Mouse (Mus musculus) ovary, postnatal 14 days (tissue): Measurements from ENCODE around the gene Lman1l.

Experiments used
- DNase-seq: peaks from one replicate; pipeline ENCODE4 v3.0.0; 2022; ENCODE audit warnings: low spot score

Lman1l gene

DNA sequence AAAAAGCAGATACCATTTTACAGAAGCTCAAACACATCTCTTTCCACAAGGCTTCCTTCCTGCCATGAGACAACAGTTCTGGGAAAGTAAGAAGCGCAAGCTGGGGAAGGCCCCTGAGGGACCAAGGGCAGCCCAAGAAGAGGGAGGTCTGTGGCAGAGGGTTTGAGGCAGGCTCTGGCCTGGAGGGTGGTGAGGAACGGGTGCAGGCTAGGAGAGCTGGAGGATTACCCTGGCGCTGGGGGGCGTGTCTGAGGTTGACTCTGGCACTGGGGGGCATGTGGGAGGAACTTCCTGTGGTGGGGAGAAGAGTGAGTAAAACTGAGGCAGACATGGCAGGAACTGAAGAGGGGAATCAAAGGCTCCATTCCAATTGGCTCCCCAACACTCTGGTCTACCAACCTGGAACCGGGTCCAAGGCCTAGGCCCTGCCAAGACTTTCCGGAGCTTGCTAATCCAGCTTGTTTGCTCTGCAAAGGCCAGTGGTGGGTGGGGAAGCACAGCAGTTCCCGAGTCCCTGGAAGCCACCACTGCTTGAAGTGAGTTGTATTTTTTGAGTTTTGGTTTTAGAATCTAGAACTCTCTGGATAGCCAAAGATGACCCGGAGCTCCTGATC lies 2.9 kb downstream of the Lman1l start:
- no peak for DNase-seq

- no peak for DNase-seq
Measured at GRCm38 (mm10) chr9:57614786-57615185, 5.8 kb downstream of the Lman1l start.

DNA sequence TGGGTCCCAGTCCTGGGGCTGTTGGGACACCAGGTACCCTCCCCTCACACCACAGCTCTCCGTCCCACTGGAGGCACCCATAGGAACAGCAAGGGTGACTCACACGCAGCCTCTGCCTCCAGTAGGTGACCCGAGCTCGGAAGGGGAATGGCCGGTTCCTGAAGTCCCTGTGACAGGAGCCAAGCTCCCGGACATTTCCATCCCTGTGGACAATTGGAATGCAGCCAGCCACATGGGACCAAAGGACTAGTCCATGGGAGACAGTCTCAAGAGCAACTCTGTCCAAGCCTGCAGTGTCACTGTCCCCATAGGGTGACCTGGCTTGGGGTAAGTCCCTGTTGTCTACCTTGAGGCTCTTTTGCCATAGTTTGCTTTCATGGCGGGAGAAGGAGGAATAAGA lies 6.6 kb downstream of the Lman1l start:
- DNase-seq, result no peak

DNA sequence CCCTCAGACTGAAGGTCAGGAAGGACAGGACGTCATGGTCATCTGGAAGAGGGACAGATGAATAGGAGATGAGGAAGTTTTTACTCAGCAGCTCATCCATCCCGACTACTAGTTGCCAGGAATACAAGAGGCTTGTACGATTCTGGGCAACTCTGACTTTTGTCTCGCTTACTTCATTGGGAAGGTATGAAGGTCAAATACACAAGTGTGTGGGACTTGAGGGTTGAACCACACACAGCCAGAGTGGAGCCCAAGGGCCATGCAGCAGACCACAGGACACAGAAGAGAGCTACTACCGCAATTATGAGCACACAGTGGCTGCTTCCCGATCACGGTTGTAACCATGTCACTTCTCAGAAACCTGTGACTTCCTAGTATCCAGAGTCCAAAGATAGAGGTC lies 8.0 kb downstream of the Lman1l start:
- no peak for DNase-seq

DNA sequence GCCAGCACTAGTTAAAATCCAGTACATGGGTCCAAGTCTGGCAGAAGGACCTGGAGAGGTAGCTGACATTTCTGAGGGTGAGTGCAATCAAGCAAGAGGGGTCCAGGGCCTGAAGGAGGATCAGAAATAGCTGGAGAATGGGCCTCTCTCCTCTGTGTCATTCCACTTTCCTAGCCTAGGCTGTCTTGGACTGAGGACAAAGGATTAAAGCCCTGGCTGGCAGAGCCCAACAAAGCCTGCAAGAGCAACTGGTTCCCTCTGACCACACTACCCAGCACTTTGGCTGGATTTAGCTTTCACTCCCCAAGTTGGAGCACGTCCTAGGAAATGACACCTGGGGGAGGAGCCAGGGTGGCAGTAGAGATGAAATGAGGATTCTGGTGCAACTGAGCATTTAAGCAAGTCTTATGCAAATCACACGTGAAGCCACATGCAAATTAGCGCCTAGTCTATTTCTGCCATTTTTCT lies 10.2 kb downstream of the Lman1l start:
- DNase-seq, result no peak

DNA sequence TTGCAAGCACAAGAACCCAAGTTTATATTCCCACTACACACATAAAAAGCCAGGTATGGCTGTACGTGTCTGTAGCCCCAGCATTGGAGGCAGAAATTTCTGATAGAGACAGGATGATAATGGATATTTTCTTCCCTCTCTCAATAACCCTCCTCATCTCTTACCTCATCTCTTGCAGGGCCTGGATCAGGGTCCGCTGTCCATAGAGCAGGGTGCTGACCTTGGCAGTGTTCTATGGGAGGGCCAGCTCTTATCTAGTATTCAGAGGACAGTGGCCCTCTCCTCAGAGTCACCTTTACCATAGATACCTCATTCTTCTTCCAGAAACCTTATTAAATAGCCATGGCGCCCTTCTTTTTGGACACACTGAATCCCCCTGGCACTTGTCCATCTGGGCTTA lies 10.8 kb downstream of the Lman1l start:
- DNase-seq, result no peak

DNA sequence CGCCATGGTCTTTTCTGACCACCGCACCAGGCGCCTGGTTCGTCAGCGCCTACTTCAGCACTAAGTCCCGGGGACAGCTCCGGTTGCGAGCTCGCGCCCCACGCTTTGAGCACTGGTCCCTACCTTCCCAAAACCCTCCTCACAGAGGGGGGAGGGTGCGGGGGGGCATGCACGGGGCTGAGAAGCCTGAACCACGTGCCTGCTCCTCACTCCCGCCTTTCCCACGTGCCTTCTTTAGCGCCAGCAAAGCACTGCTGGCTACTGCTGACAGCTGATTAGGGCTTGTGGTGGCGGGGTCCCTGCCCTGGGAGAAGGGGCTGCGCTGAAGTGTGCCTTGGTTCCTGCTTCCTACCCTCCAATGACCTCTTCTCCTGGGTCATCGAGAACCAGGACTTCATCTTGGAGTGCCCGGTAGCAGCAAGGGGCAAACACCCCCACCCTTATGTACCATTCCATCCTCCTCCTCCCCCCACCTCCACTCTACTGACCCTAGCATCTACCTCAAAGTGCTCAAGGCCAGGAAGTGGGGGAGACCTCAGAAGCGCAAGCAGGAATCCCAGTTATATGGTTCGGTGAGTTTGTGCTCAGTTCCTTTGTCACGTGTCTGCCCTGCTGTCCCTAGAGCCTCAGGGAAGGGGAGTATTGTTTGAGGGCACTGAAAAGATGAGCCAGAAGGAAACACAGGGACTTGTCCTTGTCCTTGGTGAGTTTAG lies 14.3 kb downstream of the Lman1l start, which contains the start of gene Cplx3:
Gene Cplx3 (minus strand): TSS at position 143 of the 713 bp plus-strand sequence.
- peak; percentile 58 for DNase-seq

DNA sequence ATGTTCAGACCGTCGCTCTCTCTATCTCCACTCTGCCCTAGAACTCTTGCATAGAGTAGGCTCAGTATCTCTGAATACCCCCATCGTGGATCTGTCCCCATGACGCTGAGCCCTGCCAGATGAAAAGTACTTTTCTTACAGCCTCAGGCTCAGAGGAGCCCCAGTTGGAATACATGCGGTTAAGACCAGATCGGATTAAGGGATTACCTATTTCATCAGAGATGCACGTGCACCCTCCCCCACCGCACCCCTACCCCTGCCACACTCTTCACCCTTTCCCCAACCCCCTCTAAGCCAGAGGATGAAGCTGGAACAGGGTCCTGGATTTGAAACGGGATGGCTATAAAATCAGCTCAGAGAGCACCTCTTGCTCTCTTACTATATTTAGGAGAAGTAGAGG lies 15.1 kb downstream of the Lman1l start:
- DNase-seq, result no peak

DNA sequence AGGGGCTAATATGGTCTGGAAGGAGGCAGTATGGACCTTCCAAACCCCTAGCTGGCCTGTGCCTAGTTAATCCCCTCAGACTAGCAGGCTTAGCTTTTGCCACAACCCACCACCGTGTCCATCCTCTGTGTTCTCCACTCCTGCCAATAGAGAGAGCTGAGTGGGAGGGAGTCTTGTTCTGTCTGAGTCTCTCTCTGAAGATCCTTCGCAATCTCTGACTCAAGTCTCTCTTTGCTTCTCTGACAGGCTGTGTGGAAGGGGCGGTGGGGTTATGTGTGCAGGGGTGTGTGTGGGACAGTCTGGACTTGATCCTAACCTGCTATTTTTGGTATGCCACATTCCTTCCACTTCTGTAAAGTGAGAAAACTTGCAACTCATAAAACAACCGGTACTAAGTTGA lies 15.7 kb downstream of the Lman1l start:
- DNase-seq, result no peak

DNA sequence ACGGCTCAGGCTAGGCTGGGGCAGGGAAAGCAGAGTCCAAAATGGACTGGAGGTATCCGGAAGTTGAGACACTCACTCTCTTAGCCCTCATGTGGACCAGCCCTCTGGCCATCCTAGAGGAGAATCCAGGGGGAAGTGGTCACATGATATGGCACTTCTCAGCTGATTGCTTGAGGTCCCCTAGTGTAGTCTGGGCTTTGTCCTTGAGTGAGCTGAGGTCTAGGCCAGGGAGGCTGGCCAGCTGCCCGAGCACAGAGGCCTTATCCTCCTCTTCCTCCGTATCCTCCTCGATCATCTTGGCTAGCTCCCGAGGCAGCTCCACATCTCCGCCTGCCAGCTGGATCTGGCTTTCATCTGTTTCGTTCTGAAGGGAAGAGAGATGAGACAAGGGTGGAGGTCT lies 18.5 kb downstream of the Lman1l start:
- no peak for DNase-seq

DNA sequence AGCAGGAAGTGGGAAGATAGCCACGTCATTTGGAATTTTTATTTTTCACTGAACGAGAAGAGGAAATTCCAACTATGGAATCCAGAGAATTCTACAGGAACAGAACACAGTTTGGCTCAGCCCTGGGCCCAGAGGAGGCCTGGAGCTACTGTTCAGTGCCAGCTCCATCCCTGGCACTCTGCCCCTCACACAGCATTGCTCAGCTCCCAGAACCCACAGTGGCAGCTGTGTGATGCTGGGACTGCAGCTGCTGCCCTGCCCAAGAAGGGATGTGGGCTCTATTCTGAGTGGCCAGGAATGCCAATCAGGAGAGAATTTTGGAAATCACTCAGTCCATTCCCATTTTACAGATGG lies 19.2 kb downstream of the Lman1l start:
- no peak for DNase-seq

DNA sequence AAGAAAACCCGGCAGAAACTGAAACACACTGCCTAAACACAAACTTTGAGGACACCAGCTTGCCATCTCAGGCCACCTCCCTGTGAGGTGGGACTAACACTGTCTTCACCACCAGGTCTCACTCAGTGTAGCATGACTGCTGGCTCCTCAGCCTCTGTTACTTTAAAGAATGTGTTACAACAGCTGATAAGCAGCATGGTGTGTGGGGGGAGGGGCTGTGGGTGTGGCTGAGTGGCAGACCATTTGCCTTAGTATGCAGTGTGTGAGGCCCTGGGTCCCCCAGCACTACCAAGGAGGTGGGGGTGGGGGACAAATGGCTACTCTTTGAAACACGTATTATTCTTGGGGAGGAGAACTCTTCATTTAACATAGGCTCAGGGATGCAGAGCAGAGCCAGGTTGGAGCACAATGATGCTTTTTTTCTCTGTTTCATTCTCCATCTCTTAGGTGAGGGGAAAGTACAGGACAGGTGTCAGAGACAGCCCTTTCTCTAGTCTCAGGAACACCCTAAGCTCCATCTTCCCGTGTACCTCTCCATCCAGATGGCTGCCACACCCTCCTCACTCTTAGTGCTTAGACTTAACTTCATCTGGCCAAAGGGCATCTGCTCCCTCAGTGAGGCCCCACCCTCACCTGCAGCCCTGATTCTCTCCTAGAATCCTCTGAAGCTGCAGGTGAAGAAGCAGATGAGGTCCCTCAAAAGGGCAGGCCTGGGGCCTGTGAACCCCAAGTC lies 19.8 kb downstream of the Lman1l start:
- no peak for DNase-seq

DNA sequence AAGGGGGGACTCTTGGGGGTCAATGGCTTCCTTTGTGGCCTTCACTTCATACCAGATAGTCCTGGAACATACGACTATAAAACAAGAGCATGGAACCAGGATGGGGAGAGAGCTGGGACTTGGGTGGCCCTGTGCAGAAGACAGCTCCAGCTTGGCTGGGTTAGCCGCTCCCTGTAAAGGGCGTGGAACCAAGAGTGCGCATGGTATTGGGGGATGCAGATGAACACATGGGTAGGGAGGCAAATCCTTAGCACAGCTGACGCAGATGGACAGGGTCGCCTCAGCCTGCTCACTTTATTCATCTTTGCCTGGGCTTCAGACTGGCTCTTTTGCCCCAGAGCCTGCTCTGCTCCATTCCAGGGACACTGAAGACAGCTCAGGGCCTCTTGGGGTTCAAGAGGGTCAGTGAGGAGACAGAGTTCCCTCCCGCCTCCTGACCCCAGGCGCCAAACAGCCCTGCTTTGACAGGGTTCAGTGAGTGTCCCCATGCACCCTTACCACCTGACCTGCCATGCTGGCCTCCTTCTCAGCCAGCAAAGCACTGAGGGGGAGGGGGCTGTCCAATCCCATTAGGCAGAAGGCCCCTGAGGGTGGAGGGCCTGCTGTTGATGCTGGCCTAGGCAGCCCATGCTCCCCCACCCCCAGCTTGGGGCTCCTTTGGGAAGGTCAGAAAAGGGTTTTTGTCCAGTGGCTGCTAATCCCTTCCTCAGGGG lies 21.6 kb downstream of the Lman1l start:
- DNase-seq, result no peak

GRCm38 (mm10) chr9:57597929-57598382 lies 22.6 kb downstream of the Lman1l start:
- DNase-seq, result no peak

DNA sequence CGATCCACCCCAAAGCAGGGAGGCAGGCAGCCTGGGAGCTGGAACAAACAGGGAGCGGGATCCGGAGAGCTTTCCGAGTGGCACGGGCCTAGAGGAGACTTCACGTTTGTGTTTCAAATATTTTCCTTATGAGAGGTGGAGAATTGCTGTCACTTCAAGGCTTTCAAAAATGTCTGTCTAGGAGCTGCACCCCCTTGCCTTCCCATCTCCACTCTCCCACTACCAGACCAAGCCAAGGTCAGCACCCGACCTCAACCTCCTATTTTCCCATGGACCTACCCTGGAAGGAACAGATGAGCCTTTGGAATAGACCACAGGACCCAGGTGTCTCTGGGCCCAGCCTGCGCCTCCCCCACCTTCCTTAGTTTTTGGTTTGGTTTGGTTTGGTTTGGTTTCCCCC lies 23.3 kb downstream of the Lman1l start:
- no peak for DNase-seq

- no peak for DNase-seq
Measured at GRCm38 (mm10) chr9:57594174-57594509, 26.4 kb downstream of the Lman1l start.

GRCm38 (mm10) chr9:57593454-57594173 lies 27.0 kb downstream of the Lman1l start:
- no peak for DNase-seq

DNA sequence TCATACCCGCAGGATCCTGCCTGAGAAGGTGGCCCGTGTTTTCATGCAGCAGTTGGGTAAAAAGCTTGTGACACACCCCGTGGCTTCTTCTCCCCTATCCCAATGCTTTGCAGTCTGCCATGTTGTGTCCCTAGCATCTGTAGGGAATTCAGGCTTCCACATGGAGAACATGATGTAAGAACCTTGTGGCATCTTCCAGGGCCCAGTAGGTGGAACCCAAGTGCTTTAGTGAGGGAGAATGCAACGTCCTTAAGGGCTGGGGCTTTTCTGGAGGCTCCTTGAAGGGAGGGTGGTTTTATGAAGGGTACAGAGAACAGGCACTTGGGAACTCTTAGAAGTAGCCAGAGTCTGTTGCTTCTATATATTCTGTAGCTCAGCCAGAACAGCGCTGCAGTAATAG lies 29.8 kb downstream of the Lman1l start:
- no peak for DNase-seq

DNA sequence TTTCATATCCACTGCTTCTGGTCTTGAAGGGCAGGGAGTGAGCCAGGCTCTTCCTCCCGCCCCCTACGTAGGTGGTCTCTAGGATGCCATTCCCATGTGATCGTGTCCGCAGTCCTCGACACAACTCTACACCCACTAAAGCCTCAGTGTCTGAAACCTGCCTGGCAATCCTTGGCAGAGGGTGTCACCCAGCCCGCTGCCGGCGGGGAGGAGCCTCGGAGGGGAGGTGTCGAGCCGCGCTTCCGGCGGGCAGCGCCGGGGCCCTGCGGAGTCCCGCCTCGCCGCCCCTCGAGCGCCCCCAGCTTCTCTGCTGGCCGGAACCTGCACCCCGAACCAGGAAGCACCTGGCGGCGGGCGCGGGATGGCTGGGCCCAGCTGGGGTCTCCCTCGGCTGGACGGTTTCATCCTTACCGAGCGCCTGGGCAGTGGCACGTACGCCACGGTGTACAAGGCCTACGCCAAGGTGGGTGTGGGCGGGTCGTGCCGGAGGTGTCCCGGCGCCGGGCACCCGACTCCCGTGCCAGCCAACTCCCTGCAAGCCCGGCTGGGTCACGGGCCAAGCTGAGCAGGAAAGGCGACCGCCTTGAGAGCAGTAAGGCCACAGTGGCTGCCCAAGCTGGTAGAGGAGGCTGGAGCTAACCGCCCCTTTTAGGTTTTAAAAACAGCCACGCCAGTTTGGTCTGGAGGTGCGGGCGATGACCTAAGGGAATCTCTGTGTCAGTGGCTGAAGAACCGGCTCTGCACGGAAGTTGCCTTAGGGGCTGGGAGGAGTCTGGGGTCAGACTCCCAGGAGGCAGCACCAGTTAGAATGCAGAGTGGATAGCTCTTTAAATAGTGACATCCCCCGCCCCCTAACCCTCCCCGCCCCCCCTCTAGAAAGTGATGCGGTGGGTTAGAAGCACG lies 31.1 kb downstream of the Lman1l start, which contains the start of gene Ulk3:
Gene Ulk3 (plus strand): TSS at position 229 of the 903 bp plus-strand sequence.
- peak; percentile 62 for DNase-seq

- DNase-seq, result no peak
Measured at GRCm38 (mm10) chr9:57584991-57585390, 35.6 kb downstream of the Lman1l start.
